Mouse (Mus musculus): ENCODE data around the gene 9230112D13Rik. TPM values are rescaled to one million over a fixed set of nuclear protein-coding genes. Genes with fewer than 3 reads are reported as not detected.

Gene 9230112D13Rik
- polyA plus RNA-seq, 1 experiment from 2014 or later = not detected

DNA sequence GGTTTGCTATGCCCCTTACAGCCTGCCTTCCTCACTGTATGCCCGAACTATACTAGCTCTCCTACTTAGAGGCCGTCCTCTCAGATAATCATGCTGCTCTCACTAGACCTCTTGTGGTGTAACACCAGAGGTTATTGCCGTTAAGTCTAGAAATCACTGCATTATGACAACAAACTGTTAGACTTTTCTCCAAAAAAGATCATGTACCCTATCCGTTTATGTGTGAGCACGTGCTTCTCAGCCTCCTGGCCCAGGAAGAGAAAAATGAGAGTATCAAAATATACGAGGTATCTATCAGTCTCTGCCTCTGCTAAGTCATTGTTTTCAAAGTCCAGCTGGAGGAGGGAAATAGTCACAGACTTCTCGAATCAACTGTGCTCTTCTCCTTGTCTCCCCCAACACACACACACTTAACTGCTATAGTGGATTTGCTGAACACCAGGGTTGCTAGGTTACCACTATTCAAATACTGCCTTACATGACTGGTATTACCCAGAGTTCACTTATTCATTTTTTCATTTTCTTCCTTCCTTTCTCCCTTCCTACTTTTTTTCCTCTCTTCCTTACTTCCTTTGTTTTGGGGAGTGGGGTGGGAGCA, 13.7 kb downstream of the 9230112D13Rik start:
- H3K27me3 ChIP-seq = no peaks in the 10 kb centered on the region
- no peaks in the 10 kb centered on the region for H3K9me3 ChIP-seq (replicated peaks)
- H3K27ac ChIP-seq (replicated peaks) = no peak overlapping the region
- no peak overlapping the region for H3K4me3 ChIP-seq (replicated peaks)
- H3K4me1 ChIP-seq = peaks cover 15% of the 10 kb centered on the region
- no peak overlapping the region for H3K9ac ChIP-seq
- 46% methylated on average over 7 of the region's 7 CpGs for WGBS
- ATAC-seq (ENCODE audit: insufficient number of reproducible peaks, low FRiP score, low TSS enrichment, low read depth) = no peak
- no peaks in the 10 kb centered on the region for H3K36me3 ChIP-seq
- no peak overlapping the region for H3K4me2 ChIP-seq (replicated peaks)

DNA sequence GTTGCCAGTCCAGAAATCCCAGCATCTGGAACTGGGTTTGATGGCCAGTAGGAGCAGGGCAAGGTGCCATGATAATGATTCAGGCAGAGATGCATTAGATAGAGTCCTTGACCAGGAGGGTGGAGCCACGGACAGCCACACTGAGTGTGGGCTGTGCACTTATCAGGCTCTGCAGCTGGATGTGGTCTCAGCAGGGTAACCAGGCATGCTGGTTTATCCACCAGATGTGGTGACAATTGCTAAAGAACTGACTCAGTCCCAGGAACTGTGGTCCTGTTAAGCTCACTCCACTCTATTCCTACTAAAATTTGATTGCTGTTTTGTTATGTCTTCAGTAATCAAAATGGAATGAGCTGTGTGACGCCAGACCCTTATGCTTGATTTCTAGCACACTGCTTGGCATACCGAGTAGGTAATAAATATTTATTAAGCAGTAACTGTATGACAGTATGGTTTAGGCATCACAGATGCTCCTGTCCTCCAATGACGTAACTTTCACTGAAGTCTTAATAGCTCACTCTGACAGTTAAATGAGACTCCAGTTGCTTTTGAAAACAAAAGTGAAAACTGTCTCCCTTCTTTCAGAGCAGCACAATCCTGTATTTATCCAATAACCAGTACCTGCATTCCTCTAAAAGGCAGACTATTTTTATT, 14.3 kb downstream of the 9230112D13Rik start:
- Histone ChIP-seq H3K4me2 (replicated peaks) (no peak overlapping the region), H3K36me3 (no peaks in the 10 kb centered on the region), H3K9ac (no peak overlapping the region), H3K4me1 (peaks cover 19% of the 10 kb centered on the region), H3K9me3 (replicated peaks) (no peaks in the 10 kb centered on the region), H3K27me3 (no peaks in the 10 kb centered on the region), H3K4me3 (replicated peaks) (no peak overlapping the region), H3K27ac (replicated peaks) (0 out of 2 replicates have a peak overlapping the region, but pooled peaks have one; percentile 1)
- 37% methylated on average over 4 of the region's 4 CpGs for WGBS
- 0 out of 2 replicates have a peak, but pooled peaks have one; percentile 32 for ATAC-seq (ENCODE audit: insufficient number of reproducible peaks, low FRiP score, low TSS enrichment, low read depth)

- Histone ChIP-seq H3K27me3 (no peaks in the 10 kb centered on the region), H3K9ac (no peak overlapping the region), H3K4me2 (replicated peaks) (no peak overlapping the region), H3K36me3 (no peaks in the 10 kb centered on the region), H3K4me1 (peaks cover 20% of the 10 kb centered on the region), H3K9me3 (replicated peaks) (no peaks in the 10 kb centered on the region), H3K4me3 (replicated peaks) (no peak overlapping the region), H3K27ac (replicated peaks) (no peak overlapping the region)
- ATAC-seq (ENCODE audit: insufficient number of reproducible peaks, low FRiP score, low TSS enrichment, low read depth) = no peak
- WGBS = 73% methylated on average over 7 of the region's 7 CpGs
Observed at GRCm38 (mm10) chr14:34505309-34505708, 17.3 kb downstream of the 9230112D13Rik start.

GRCm38 (mm10) chr14:34504377-34504776, 18.2 kb downstream of the 9230112D13Rik start:
- H3K9ac ChIP-seq = no peak overlapping the region
- peak overlapping the region; percentile 97; the same call in 1 of the 2 replicates for H3K27ac ChIP-seq (replicated peaks)
- H3K9me3 ChIP-seq (replicated peaks) = no peaks in the 10 kb centered on the region
- no peak overlapping the region for H3K4me2 ChIP-seq (replicated peaks)
- H3K4me3 ChIP-seq (replicated peaks) = no peak overlapping the region
- no peaks in the 10 kb centered on the region for H3K36me3 ChIP-seq
- no peak for ATAC-seq (ENCODE audit: insufficient number of reproducible peaks, low FRiP score, low TSS enrichment, low read depth)
- 64% methylated on average over 5 of the region's 5 CpGs for WGBS
- peaks cover 30% of the 10 kb centered on the region for H3K4me1 ChIP-seq
- no peaks in the 10 kb centered on the region for H3K27me3 ChIP-seq

DNA sequence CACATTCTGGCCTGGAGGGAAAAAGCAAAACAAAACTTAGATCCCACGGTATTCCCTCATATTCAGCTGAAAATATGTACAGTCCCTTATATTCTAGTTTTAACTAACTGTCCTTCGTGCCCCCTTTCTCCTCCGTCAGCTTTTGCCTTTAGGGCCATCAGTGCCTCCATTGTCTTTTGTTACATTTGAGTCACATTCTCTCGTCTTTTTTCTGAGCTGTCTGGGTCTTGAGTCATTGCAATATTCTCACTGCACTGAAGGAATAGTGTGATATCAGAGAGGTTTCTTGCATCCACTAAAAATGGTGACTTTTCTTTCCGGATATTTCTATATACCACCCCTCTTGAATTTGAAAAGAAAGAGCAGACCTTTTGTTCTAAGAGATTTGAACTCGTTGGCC, 18.8 kb downstream of the 9230112D13Rik start:
- Histone ChIP-seq H3K36me3 (no peaks in the 10 kb centered on the region), H3K9me3 (replicated peaks) (no peaks in the 10 kb centered on the region), H3K27ac (replicated peaks) (peak overlapping the region; percentile 97), H3K4me1 (peaks cover 35% of the 10 kb centered on the region), H3K9ac (no peak overlapping the region), H3K27me3 (no peaks in the 10 kb centered on the region), H3K4me3 (replicated peaks) (peak overlapping the region; percentile 86; the same call in 1 of the 2 replicates), H3K4me2 (replicated peaks) (peak overlapping the region; percentile 60)
- no peak for ATAC-seq (ENCODE audit: insufficient number of reproducible peaks, low FRiP score, low TSS enrichment, low read depth)
- 35% methylated on average over 6 of the region's 6 CpGs for WGBS

DNA sequence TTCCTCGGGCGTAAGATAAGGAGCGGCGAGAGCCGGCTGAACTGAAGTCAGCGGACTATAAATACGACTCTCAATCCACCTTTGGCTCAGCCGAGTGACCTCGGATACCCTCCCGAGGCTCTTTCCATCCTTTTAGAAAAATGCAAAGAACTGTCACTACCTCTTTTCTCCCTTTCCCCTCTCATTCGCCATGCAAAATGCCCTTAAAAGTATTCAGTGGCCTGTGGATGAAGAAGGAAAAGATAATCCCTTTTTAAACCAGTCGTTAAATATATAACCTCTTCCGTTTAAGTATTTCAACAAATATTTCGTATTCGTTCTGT, 19.3 kb downstream of the 9230112D13Rik start, which contains the start of gene Bmpr1a:
Gene Bmpr1a, minus strand, starts transcription at position 17 of the 323 bp plus-strand sequence.
- peak within 1 kb of the TSS; percentile 86 for H3K4me3 ChIP-seq (replicated peaks)
- 5% methylated on average over 15 of the region's 15 CpGs for WGBS
- no peaks in the 10 kb centered on the region for H3K9me3 ChIP-seq (replicated peaks)
- peak within 1 kb of the TSS; percentile 97 for H3K27ac ChIP-seq (replicated peaks)
- ATAC-seq (ENCODE audit: insufficient number of reproducible peaks, low FRiP score, low TSS enrichment, low read depth) = no peak; the same call in 1 of the 2 replicates
- peak within 1 kb of the TSS; percentile 93 for H3K9ac ChIP-seq
- H3K27me3 ChIP-seq = no peaks in the 10 kb centered on the region
- peaks cover 34% of the 10 kb centered on the region for H3K4me1 ChIP-seq
- H3K4me2 ChIP-seq (replicated peaks) = peak within 1 kb of the TSS; percentile 60
- no peaks in the 10 kb centered on the region for H3K36me3 ChIP-seq

- Histone ChIP-seq H3K9ac (peak overlapping the region; percentile 93), H3K27ac (replicated peaks) (peak overlapping the region; percentile 97), H3K36me3 (no peaks in the 10 kb centered on the region), H3K4me2 (replicated peaks) (peak overlapping the region; percentile 60), H3K4me3 (replicated peaks) (peak overlapping the region; percentile 86), H3K4me1 (peaks cover 32% of the 10 kb centered on the region), H3K9me3 (replicated peaks) (no peaks in the 10 kb centered on the region), H3K27me3 (no peaks in the 10 kb centered on the region)
- whole genome bisulfite sequencing = under 1% methylated on average over 74 of the region's 115 CpGs
- peak; percentile 90 for ATAC-seq (ENCODE audit: insufficient number of reproducible peaks, low FRiP score, low TSS enrichment, low read depth)
Observed at GRCm38 (mm10) chr14:34502475-34503324, 19.9 kb downstream of the 9230112D13Rik start.

DNA sequence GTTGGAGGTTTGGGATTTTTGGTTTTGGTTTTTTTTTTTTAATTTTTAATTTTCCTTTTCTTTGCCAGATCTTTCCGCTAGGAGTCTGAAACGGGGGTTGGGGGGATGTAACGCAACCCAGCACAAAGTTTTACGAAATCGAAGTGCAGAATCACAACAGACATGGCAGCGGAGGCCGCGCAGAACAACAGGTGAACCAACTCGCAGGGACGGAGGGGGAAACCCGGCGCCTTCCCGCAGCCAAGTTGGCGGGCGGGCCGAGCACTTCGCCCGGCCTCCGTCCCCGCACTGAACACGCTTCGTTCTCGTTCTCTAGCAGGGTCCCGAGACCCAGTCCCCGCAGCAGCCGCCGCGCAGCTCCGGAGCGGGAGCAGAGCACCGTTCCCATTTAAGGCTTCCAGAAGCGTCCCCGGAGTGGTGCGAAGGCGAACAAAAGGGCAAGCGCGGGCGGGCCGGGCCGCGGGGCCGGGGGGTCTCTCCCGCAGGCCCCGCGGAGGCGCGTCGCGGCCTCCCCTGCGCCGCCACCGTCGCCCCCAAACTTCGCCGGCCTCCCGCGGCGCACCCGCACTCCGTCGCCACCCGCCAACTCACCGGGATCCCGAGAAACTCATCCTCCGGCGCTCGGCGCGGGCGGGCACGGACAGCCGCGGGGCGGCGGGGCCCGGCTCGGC, 20.7 kb downstream of the 9230112D13Rik start:
- Histone ChIP-seq H3K27me3 (no peaks in the 10 kb centered on the region), H3K4me1 (peaks cover 38% of the 10 kb centered on the region), H3K36me3 (no peaks in the 10 kb centered on the region), H3K27ac (replicated peaks) (peak overlapping the region; percentile 96), H3K9ac (peak overlapping the region; percentile 93), H3K9me3 (replicated peaks) (no peaks in the 10 kb centered on the region), H3K4me2 (replicated peaks) (peak overlapping the region; percentile 51), H3K4me3 (replicated peaks) (peak overlapping the region; percentile 86)
- WGBS = under 1% methylated on average over 64 of the region's 77 CpGs
- ATAC-seq (ENCODE audit: insufficient number of reproducible peaks, low FRiP score, low TSS enrichment, low read depth) = peak; percentile 53

DNA sequence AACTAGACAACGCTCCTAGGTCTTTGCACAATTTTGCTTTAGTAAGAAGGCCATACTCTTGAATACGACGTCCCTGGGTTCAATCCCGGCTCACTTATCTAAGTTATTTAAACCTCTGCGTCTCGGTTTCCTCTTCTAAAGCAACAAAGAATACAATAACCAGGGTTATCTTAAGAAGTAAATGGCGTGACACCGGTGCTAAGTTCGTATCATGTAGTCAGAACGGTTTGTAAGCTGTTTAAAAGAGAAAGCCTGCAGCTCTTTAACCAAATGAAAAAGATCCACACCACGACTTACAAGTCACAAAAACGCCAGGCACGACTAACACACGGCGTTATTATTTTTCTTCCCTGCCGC, 21.2 kb downstream of the 9230112D13Rik start:
- no peak for ATAC-seq (ENCODE audit: insufficient number of reproducible peaks, low FRiP score, low TSS enrichment, low read depth)
- H3K4me2 ChIP-seq (replicated peaks) = peak overlapping the region; percentile 51
- H3K27ac ChIP-seq (replicated peaks) = peak overlapping the region; percentile 96
- peak overlapping the region; percentile 93 for H3K9ac ChIP-seq
- H3K36me3 ChIP-seq = no peaks in the 10 kb centered on the region
- no peaks in the 10 kb centered on the region for H3K9me3 ChIP-seq (replicated peaks)
- H3K4me3 ChIP-seq (replicated peaks) = peak overlapping the region; percentile 86
- H3K4me1 ChIP-seq = peaks cover 40% of the 10 kb centered on the region
- under 1% methylated on average over 16 of the region's 16 CpGs for whole genome bisulfite sequencing
- H3K27me3 ChIP-seq = no peaks in the 10 kb centered on the region

- Histone ChIP-seq H3K4me3 (replicated peaks) (peak overlapping the region; percentile 86), H3K4me2 (replicated peaks) (peak overlapping the region; percentile 51), H3K27ac (replicated peaks) (no peak overlapping the region), H3K36me3 (no peaks in the 10 kb centered on the region), H3K27me3 (no peaks in the 10 kb centered on the region), H3K9ac (no peak overlapping the region), H3K4me1 (peaks cover 50% of the 10 kb centered on the region), H3K9me3 (replicated peaks) (no peaks in the 10 kb centered on the region)
- ATAC-seq (ENCODE audit: insufficient number of reproducible peaks, low FRiP score, low TSS enrichment, low read depth) = no peak
- 9% methylated on average over 4 of the region's 4 CpGs for WGBS
Observed at GRCm38 (mm10) chr14:34500309-34500708, 22.3 kb downstream of the 9230112D13Rik start.

DNA sequence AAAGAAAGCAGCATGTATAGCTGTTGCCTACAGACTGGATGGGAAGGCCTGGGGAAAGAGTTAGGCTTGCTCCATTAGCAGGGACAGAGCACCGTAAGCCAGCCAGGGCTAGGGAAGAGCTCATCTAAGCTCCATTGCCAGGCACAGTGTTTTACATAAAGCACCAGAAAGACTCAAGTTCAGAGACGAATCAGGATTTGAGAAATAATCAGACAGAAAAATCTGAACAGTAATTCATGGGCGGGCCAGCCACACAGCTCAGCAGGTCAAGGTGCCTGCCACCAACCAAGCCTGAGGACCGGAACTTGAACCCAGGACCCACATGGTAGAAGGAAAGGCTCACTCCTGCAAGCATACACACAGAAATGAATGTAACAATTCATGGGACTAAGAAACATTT, 22.9 kb downstream of the 9230112D13Rik start:
- ATAC-seq (ENCODE audit: insufficient number of reproducible peaks, low FRiP score, low TSS enrichment, low read depth) = no peak
- Histone ChIP-seq H3K4me2 (replicated peaks) (peak overlapping the region; percentile 51; the same call in 1 of the 2 replicates), H3K4me3 (replicated peaks) (no peak overlapping the region), H3K36me3 (no peaks in the 10 kb centered on the region), H3K27ac (replicated peaks) (no peak overlapping the region), H3K4me1 (peaks cover 50% of the 10 kb centered on the region), H3K9ac (no peak overlapping the region), H3K9me3 (replicated peaks) (no peaks in the 10 kb centered on the region), H3K27me3 (no peaks in the 10 kb centered on the region)
- whole genome bisulfite sequencing = 50% methylated on average over 4 of the region's 4 CpGs

Measured in embryonic facial prominence, embryonic 15.5 days (tissue).